Mouse (Mus musculus) c-Kit-positive CD71-negative TER-119-negative erythroid progenitor cells, embryonic 14.5 days (primary cell): ENCODE measurements around the gene Bckdk.

Experiments
- DNase-seq: peaks from one replicate; pipeline ENCODE4 v3.0.0-alpha.2; 2013; ENCODE audit warnings: low read depth

Bckdk gene

DNA sequence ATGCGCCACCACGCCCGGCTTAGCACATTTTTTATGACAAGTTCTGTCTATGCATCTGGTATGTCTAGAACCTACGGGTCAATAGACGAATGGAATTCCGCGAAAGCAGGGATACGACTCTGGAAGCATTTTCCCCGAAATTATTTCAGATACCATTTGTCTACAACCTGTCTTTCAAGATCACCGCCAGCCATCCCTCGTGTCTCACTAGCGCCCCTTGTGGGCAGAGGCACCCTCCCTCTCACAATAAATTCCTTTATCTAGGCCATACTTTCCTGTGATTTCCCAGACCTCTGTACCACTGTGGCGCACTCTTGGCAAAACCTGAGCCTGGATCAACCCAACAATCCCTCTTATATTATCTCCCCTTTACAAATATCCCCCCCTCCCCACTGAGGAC is 7.5 kb upstream of the Bckdk start:
- peak; percentile 60 for DNase-seq

- no peak for DNase-seq
Observed at GRCm38 (mm10) chr7:127897542-127897941, 6.3 kb upstream of the Bckdk start.

DNA sequence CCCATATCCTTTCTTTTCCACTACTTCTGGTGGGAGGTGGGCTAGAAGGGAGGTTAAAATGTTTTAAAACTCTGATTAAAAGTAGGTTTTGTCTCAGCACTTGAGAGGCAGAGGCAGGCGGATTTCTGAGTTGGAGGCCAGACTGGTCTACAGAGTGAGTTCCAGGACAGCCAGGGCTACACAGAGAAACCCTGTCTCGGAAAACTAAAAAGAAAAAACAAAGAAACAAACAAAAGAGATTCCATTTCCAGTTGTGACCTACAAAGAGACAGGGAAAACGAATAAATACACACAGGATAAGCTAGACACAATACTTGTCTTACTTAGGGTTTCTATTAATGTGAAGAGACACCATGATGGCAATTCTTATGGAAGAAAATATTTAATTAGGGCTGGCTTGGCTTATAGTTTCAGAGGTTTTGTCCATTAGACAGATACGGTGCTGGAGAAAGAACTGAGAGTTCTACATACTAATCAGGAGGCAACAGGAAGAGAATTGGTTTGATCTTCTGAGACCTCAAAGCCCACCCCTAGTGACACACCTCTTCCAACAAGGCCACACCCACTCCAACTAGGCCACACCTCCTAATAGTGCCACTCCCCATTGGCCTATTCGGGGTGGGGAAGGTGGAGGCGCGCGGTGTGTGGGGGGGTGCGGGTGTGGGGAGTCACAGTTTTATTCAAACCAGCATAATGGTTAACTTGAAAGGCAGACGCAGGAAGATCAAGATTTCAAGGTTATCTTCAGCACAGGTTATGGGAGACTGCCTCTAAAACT is 5.5 kb upstream of the Bckdk start:
- DNase-seq: no peak

GRCm38 (mm10) chr7:127899997-127900396 is 3.9 kb upstream of the Bckdk start:
- DNase-seq: no peak

GRCm38 (mm10) chr7:127901772-127902171 is 2.1 kb upstream of the Bckdk start:
- no peak for DNase-seq

DNA sequence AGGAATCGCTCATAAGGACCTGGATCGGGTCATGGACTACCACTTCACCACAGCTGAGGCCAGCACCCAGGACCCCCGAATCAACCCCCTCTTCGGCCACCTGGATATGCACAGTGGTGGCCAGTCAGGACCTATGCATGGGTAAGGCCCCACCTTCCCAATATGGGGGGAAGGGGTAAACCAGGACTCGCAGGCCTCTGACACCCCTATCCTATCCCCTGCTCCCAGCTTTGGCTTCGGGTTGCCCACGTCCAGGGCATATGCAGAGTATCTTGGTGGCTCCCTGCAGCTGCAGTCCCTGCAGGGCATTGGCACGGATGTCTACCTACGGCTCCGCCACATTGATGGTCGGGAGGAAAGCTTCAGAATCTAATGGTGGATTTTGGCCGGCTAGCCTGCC is 4.1 kb downstream of the Bckdk start:
- no peak for DNase-seq

- DNase-seq: no peak
Observed at GRCm38 (mm10) chr7:127908656-127909055, 4.8 kb downstream of the Bckdk start.

DNA sequence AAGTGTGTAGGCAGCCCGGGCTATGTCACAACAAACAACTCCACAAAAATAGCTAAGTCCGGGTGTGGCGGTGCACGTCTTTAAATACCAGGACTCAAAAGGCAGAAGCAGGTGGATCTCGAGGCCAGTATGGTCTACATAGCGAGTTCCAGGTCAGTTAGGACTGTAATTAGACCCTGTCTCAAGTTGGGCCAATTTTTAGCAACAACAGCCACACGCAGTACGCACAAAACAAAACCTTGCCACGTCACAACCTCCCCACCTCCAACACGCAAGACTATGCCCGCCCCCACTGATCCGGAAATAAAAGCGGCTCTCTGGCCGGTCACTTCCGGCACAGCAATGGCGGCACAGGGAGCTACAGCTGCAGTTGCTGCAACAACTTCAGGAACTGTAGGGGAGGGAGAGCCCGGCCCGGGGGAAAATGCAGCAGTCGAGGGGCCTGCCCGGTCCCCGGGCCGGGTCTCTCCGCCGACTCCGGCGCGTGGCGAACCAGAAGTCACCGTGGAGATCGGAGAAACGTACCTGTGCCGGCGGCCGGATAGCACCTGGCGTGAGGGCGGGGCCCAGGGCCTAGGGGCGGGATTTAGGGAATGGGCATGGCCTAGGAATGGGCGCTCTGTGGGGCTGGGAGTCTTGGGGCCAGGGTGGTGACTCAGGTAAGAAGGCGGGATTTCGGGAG is 8.4 kb downstream of the Bckdk start, which contains the start of gene Kat8:
Gene Kat8, plus strand, starts transcription at position 327 of the 682 bp plus-strand sequence.
- peak; percentile 92 for DNase-seq

GRCm38 (mm10) chr7:127912938-127913337 is 9.1 kb downstream of the Bckdk start:
- DNase-seq: no peak

GRCm38 (mm10) chr7:127915293-127915692 is 11.4 kb downstream of the Bckdk start:
- no peak for DNase-seq

- no peak for DNase-seq
Observed at GRCm38 (mm10) chr7:127918203-127918602, 14.3 kb downstream of the Bckdk start.

DNA sequence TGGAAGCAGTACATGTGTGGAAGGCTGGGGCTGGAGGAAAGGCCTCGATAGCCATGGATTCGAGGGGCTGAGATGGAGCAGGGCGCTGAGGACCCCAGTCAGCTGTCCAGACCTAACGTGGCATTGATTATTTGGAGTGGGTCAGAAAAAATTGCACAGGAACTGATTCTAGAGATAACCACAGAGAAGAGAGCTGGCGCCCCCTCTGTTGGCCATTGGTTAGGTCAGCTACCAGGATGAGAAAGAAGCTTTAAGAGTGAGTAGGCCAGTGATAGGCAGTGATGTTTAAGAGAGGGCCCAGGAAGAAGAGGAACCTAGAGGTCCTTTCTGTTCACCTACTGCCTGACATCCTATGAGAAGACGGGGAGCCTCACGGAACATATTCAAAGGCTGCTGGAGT is 15.4 kb downstream of the Bckdk start:
- no peak for DNase-seq

DNA sequence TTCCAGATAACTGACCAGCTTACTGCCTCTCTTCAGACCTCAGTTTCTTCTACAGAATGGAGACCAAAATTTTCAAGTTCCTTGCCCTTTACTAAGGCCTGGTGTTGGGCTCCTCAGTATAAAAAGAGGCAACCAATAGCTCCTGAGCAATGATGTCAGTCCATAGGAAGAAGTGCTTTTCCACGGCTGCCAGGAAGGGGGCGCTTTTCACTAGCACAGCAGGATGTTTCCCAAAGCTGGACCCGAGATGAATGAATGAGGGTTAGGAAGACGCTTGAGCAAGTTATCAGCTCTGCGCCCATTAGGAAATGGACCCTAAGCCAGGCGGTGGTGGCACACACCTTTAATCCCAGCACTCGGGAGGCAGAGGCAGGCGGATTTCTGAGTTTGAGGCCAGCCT is 17.6 kb downstream of the Bckdk start:
- no peak for DNase-seq

DNA sequence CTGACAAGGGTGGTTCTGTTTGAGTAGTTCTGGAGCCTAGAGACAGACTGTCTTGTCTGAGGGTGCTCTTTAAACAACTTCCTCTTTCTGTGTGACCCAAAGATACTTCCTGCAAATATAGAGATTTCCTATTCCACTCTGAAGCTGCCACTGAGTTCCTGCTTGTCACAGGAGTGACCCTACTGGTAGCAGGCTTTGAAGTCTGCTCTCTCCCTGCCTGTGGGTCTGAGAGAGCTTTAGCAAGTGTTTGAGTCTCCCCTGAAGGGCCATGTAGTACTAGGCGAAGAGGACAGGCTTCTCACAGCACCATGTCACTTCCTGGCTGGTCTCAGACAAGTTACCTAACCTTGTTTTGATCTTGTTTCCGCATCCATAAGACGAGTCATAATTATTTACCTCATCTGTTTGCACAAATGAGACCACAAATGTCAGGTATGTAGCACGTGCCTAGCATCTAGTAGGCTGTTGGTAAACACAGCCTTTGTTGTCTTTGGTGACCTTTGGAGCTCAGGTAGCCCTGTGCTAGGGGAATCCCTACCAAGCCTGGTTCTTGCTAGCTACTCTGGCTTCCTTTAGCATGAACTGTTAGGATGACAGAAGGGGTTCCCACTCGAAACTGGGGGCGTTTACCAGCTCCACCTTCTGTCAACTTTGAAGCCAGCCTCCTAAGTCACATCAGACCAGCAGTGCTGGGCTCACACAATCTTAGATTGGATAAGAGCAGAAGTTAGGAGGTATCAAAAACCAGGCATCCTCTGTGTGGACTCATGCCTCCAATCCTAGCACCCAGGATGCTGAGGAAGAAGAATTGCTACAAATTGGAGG is 18.8 kb downstream of the Bckdk start:
- no peak for DNase-seq

DNA sequence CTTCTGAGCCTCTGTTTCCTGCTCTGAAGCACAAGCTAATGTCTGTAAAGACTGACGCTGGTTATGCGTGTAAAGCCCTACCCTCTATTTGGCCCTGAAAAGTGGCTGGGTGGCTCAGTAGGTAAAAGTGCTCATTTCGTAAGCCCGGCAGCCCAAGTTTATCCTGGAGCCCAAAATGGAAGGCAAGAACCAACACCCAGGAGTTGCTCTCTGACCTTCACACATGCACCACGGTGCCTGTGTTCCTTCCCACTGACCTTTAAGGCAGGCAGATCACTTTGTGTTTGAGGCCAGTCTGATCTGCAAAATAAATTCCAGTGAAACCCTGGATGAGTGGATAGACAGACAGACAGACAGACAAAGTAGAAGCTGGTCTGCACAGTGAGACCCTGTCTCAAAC is 19.8 kb downstream of the Bckdk start:
- DNase-seq: no peak

DNA sequence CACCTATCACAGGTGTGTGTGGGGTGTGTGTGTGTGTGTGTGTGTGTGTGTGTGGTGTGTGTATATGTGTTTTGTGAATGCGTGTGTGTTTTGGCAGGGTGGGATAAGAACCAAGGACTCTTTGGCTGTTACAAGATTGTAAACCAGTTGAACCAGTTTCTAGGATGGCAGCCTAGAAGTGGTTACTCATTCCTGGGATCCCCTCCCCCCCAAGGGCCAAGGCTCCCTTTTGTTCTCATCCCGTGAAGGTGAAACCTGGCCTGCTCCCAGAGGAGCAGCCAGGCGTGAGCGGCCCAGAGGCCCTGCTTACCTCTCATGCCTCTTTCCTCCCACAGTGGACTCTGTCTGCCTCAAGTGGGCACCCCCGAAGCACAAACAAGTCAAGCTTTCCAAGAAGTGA is 21.4 kb downstream of the Bckdk start:
- no peak for DNase-seq

- DNase-seq: no peak
Observed at GRCm38 (mm10) chr7:127926066-127926465, 22.2 kb downstream of the Bckdk start.

DNA sequence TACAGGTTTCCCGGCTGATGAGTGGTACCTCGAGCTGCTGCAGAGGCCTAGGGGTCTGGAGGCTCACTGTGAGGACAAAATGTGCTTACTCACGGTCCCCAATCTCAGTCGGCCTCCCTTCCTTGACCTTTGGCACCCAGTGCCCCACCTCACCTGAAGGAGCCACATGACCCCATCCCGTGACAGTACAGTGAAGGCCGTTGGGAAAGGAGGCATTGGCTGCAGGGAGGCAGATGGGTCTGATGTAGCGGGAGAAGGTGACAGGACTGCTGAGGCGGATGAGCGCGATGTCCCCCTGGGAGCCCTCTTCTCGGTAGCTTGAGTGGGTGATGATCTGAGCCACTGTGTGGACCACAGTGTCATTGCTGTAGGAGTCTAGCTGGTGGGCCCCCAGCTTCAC is 23.0 kb downstream of the Bckdk start:
- no peak for DNase-seq

DNA sequence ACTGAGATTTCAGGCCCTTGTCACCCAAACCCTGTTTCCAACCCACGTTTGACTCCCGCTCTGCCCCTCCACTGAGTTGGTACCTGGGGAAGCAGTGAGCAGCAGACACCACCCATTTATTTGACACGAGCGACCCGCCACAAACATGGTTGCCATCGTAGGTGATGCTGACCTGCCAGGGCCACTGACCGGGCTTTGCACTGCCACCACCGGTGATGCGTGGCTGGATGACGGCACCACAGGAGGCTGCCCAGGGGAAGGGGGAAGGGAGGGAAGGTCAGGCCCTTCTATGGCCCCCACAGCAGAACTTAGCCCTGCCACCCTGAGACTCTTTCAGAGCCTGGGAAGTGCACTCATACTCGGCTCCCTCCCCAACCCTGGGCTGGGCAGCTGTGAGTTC is 23.8 kb downstream of the Bckdk start:
- DNase-seq: no peak

- no peak for DNase-seq
Observed at GRCm38 (mm10) chr7:127928596-127928995, 24.7 kb downstream of the Bckdk start.

GRCm38 (mm10) chr7:127929923-127930322 is 26.0 kb downstream of the Bckdk start, which contains the start of gene Prss8:
Gene Prss8 (minus strand): TSS chr7:127930104.
- no peak for DNase-seq

DNA sequence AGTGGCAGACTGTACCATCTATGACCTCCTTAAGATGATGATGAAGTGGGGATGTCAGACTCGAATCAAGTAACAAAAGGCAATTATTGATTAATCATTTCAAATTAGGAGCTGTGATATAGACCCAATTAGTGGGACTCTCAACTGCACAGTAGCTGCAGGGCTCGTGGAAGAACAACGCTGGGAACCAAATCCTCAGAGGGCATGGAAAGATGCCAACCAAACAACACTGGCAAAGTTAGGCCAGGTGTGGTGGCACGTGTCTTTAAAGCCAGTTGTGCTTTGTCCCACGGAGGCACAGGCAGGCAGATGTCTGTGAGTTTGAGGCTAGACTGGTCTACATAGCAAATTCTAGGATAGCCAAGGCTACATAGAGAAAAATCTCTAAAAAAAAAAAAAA is 26.8 kb downstream of the Bckdk start:
- DNase-seq: no peak
